10 mouse cellular contexts compared by ENCODE assay signal in the genomic region with DNA sequence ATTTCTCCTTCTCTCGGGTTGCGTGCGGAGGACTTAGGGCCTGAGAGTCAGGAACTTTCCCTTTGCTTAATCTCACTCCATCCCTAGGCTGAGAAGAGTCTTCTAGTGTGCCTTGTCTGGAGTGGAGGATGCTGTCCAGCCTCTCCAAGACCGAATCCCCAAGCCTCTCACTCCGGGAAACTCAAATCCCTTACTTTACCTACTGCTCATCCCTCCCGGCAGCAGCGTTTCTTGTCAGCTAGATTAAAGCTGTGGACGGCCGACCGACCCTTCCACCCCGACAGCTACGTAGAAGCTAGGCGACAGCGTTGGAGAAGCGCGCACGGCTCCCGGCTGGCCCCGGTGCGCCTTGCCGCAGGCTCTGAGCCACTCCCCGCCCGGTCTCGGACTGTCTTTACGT. TPM values are rescaled to one million over a fixed set of nuclear protein-coding genes. Genes with fewer than 3 reads are reported as not detected.
A peak's percentile ranks its signal among the peaks of the same experiment; 100 is the strongest.
DNase-seq lines count a peak whose midpoint lies in the region; ATAC-seq and TF ChIP-seq lines count a peak whose summit lies in the region.
"Had no signal": no experiment of that assay in that cellular context is flagged by ENCODE, and none has a peak within 500 bp of the region (broad histone marks: within the 10 kb centered on the region; RNA-seq: fewer than 3 reads in every experiment).

No protein-coding gene starts in this region.

- H3K27me3 ChIP-seq in limb, embryonic 14.5 days (ENCODE audit: control insufficient read depth, insufficient read depth, low read length), result peaks cover 77% of the 10 kb centered on the region
- H3K27me3 ChIP-seq in stomach, embryonic 16.5 days (ENCODE audit: control insufficient read depth, insufficient read depth, low read length), result peaks cover 77% of the 10 kb centered on the region

- no peak overlapping the region for H3K27ac ChIP-seq in limb, embryonic 14.5 days (replicated peaks; ENCODE audit: low read depth, low read length)
- no peak overlapping the region for H3K27ac ChIP-seq in stomach, embryonic 16.5 days (ENCODE audit: low read length)

- peak; percentile 46 for DNase-seq in embryo, embryonic 9.5 days (ENCODE audit: extremely low spot score)
- no peak for DNase-seq in embryo, embryonic 10.5 days (ENCODE audit: low spot score)
- DNase-seq in thymus, postnatal 4 days, result peak; percentile 32
- DNase-seq in thymus, postnatal 10 days (ENCODE audit: low spot score in 2 of 2), result no peak
- DNase-seq in limb, embryonic 14.5 days (ENCODE audit: low spot score), result no peak
- no peak for DNase-seq in layer of hippocampus, postnatal 25 days (ENCODE audit: extremely low spot score in 1 of 2, low spot score in 1 of 2)
- DNase-seq in layer of hippocampus, adult 11-12 months (ENCODE audit: low spot score), result no peak
- DNase-seq: heart, postnatal 14 days; layer of hippocampus, adult 9-11 months had no signal

- H3K4me2 ChIP-seq in limb, embryonic 14.5 days (replicated peaks; ENCODE audit: low read depth, low read length, severe bottlenecking), result 0 out of 2 replicates have a peak overlapping the region, but pooled peaks have one; percentile 30
- peak overlapping the region; percentile 61 for H3K4me2 ChIP-seq in stomach, embryonic 16.5 days (ENCODE audit: low read depth, low read length)

- no peak for TF ChIP-seq POLR2A in limb, embryonic 14.5 days (IDR thresholded peaks at IDR 0.05; ENCODE audit: borderline replicate concordance, extremely low read depth, insufficient read depth, insufficient read length)

- no peaks in the 10 kb centered on the region for H3K9me3 ChIP-seq in limb, embryonic 14.5 days (ENCODE audit: control insufficient read depth, low read length)
- no peaks in the 10 kb centered on the region for H3K9me3 ChIP-seq in stomach, embryonic 16.5 days (replicated peaks; ENCODE audit: control insufficient read depth, low read length)

- no peaks in the 10 kb centered on the region for H3K36me3 ChIP-seq in limb, embryonic 14.5 days (ENCODE audit: control insufficient read depth, insufficient read depth, low read length)
- H3K36me3 ChIP-seq in stomach, embryonic 16.5 days (ENCODE audit: control insufficient read depth, insufficient read depth, low read length), result no peaks in the 10 kb centered on the region

- 2% methylated on average over 24 of the region's 25 CpGs for WGBS in limb, embryonic 14.5 days
- under 1% methylated on average over 25 of the region's 25 CpGs for WGBS in stomach, embryonic 16.5 days

- no peak for ATAC-seq in limb, embryonic 14.5 days (ENCODE audit: low FRiP score, low read depth)
- no peak for ATAC-seq in stomach, embryonic 16.5 days (ENCODE audit: insufficient read depth, low FRiP score)

- peak overlapping the region; percentile 35 for H3K4me3 ChIP-seq in limb, embryonic 14.5 days (replicated peaks; ENCODE audit: low read length)
- H3K4me3 ChIP-seq in stomach, embryonic 16.5 days (replicated peaks; ENCODE audit: low read length), result peak overlapping the region; percentile 20

- peaks cover 6% of the 10 kb centered on the region; the same call in 1 of the 2 replicates for H3K4me1 ChIP-seq in limb, embryonic 14.5 days (ENCODE audit: control insufficient read depth, insufficient read depth, low read length)
- H3K4me1 ChIP-seq in stomach, embryonic 16.5 days (ENCODE audit: control insufficient read depth, insufficient read depth, low read length), result peaks cover 5% of the 10 kb centered on the region

- H3K9ac ChIP-seq in limb, embryonic 14.5 days (ENCODE audit: low read depth, low read length, severe bottlenecking), result no peak overlapping the region
- no peak overlapping the region for H3K9ac ChIP-seq in stomach, embryonic 16.5 days (ENCODE audit: low read length)

RNA-seq across cellular contexts. Expression of a gene that starts 0.8 kb away (rescaled TPM):
- polyA plus RNA-seq in limb, embryonic 14.5 days (2012; rRNA removed), result 1.2 TPM in 2 replicates
- 1.3 and 1.7 TPM in 2 replicates for polyA plus RNA-seq in limb, embryonic 14.5 days (2014; fragmentation: Nextera tagmentation; extraction: Ambion mirVana)
- polyA plus RNA-seq in stomach, embryonic 16.5 days (2015; fragmentation: Nextera tagmentation; extraction: Ambion mirVana), result 0.23 and 0.62 TPM in 2 replicates
- total RNA-seq in layer of hippocampus, postnatal 25 days (2021), result under 1 TPM in 1 of 2 experiments, not detected in 1; 0.10 TPM
- total RNA-seq: heart, postnatal 14 days had no signal

RNA-seq across cellular contexts. Expression of a gene that starts 17.0 kb away (rescaled TPM):
- 11.8 and 15.0 TPM in 2 replicates for polyA plus RNA-seq in limb, embryonic 14.5 days (2012; rRNA removed)
- 6.2 and 6.8 TPM in 2 replicates for polyA plus RNA-seq in limb, embryonic 14.5 days (2014; fragmentation: Nextera tagmentation; extraction: Ambion mirVana)
- polyA plus RNA-seq in stomach, embryonic 16.5 days (2015; fragmentation: Nextera tagmentation; extraction: Ambion mirVana), result 5.6 and 5.8 TPM in 2 replicates
- total RNA-seq in layer of hippocampus, postnatal 25 days (2021), result 1 to 10 TPM; 3.6 to 6.6 TPM

Comparison
In these comparisons a context has a peak if more than half of its experiments do, and no peak if none do; other contexts are left out.
1. DNase-seq: peak in embryo, embryonic 9.5 days (single experiment) and thymus, postnatal 4 days (single experiment); none in embryo, embryonic 10.5 days (single experiment), thymus, postnatal 10 days (0 of 2), limb, embryonic 14.5 days (single experiment), layer of hippocampus, postnatal 25 days (0 of 2) and layer of hippocampus, adult 11-12 months (single experiment).